Mouse (Mus musculus): ENCODE results near the gene Mrpl38.
"Not testable (repeated sequence)": the region's sequence is repeated elsewhere in the genome, so short reads cannot be mapped to it uniquely, and the experiment has no call there.

The Mrpl38 gene

GRCm38 (mm10) chr11:116143468-116143867 is 4.8 kb upstream of the Mrpl38 start:
- no peak for DNase-seq (ENCODE audit: low spot score)

GRCm38 (mm10) chr11:116142211-116142991 is 3.7 kb upstream of the Mrpl38 start:
- DNase-seq (ENCODE audit: low spot score): no peak

GRCm38 (mm10) chr11:116138096-116138467 is 586 bp downstream of the Mrpl38 start:
- DNase-seq (ENCODE audit: low spot score): no peak

GRCm38 (mm10) chr11:116134171-116134570 is 4.5 kb downstream of the Mrpl38 start:
- no peak for DNase-seq (ENCODE audit: low spot score)

- DNase-seq (ENCODE audit: low spot score): no peak
Measured at GRCm38 (mm10) chr11:116133497-116133896, 5.2 kb downstream of the Mrpl38 start.

GRCm38 (mm10) chr11:116132366-116133333 is 6.0 kb downstream of the Mrpl38 start:
- DNase-seq (ENCODE audit: low spot score): no peak

GRCm38 (mm10) chr11:116131349-116132170 is 7.1 kb downstream of the Mrpl38 start:
- DNase-seq (ENCODE audit: low spot score): peak; percentile 26

- DNase-seq (ENCODE audit: low spot score): peak; percentile 86
Measured at GRCm38 (mm10) chr11:116130488-116131205, 8.0 kb downstream of the Mrpl38 start, which contains the start of gene Trim65. Gene Trim65 (minus strand): TSS chr11:116131128.

GRCm38 (mm10) chr11:116129993-116130487 is 8.6 kb downstream of the Mrpl38 start:
- DNase-seq (ENCODE audit: low spot score): peak; percentile 25

GRCm38 (mm10) chr11:116129091-116129790 is 9.4 kb downstream of the Mrpl38 start:
- no peak for DNase-seq (ENCODE audit: low spot score)

GRCm38 (mm10) chr11:116127986-116128385 is 10.7 kb downstream of the Mrpl38 start:
- DNase-seq (ENCODE audit: low spot score): no peak

- no peak for DNase-seq (ENCODE audit: low spot score)
Measured at GRCm38 (mm10) chr11:116127156-116127980, 11.3 kb downstream of the Mrpl38 start, which contains the start of gene Trim47. Gene Trim47 (minus strand): TSS chr11:116127210.

- no peak for DNase-seq (ENCODE audit: low spot score)
Measured at GRCm38 (mm10) chr11:116126261-116126660, 12.4 kb downstream of the Mrpl38 start.

- not testable (repeated sequence) for DNase-seq (ENCODE audit: low spot score)
Measured at GRCm38 (mm10) chr11:116121731-116122245, 16.9 kb downstream of the Mrpl38 start.

GRCm38 (mm10) chr11:116117819-116118218 is 20.8 kb downstream of the Mrpl38 start:
- DNase-seq (ENCODE audit: low spot score): no peak

GRCm38 (mm10) chr11:116117241-116117640 is 21.4 kb downstream of the Mrpl38 start:
- no peak for DNase-seq (ENCODE audit: low spot score)

- no peak for DNase-seq (ENCODE audit: low spot score)
Measured at GRCm38 (mm10) chr11:116111611-116112203, 27.0 kb downstream of the Mrpl38 start.

GRCm38 (mm10) chr11:116111067-116111466 is 27.6 kb downstream of the Mrpl38 start:
- DNase-seq (ENCODE audit: low spot score): no peak

GRCm38 (mm10) chr11:116110540-116110939 is 28.1 kb downstream of the Mrpl38 start:
- peak; percentile 52 for DNase-seq (ENCODE audit: low spot score)
